Mouse (Mus musculus): ENCODE measurements at regions not wholly inside any gene's neighbourhood (a gene's known extent, or its start where the extent isn't known, plus 50 kb on each side); places are given as distances from the start of the nearest gene placed in this dataset.

GRCm38 (mm10) chrX:52668679-52669078 lies 54.9 kb upstream of the Gpc3 start:
- H3K4me1 ChIP-seq, result peaks cover 12% of the 10 kb centered on the region; the same call in 1 of the 2 replicates
- H3K9me3 ChIP-seq (replicated peaks), result no peaks in the 10 kb centered on the region
- no peak for DNase-seq (ENCODE audit: low spot score)
- H3K27ac ChIP-seq, result no peak overlapping the region
- H3K27me3 ChIP-seq (ENCODE audit: low read depth, poor library complexity, severe bottlenecking), result no peaks in the 10 kb centered on the region
- H3K4me3 ChIP-seq, result no peak overlapping the region
- H3K36me3 ChIP-seq, result no peaks in the 10 kb centered on the region
- 42% methylated on average over 5 of the region's 5 CpGs for WGBS

GRCm38 (mm10) chrX:52679045-52679444 lies 65.3 kb upstream of the Gpc3 start:
- DNase-seq (ENCODE audit: low spot score), result peak; percentile 48
- Histone ChIP-seq H3K27ac (peak overlapping the region; percentile 25; the same call in 1 of the 2 replicates), H3K4me1 (peaks cover 4% of the 10 kb centered on the region; the same call in 1 of the 2 replicates), H3K4me3 (no peak overlapping the region), H3K9me3 (replicated peaks) (no peaks in the 10 kb centered on the region), H3K36me3 (no peaks in the 10 kb centered on the region), H3K27me3 (ENCODE audit: low read depth, poor library complexity, severe bottlenecking) (no peaks in the 10 kb centered on the region)
- 15% methylated on average over 5 of the region's 5 CpGs for WGBS

GRCm38 (mm10) chrX:52694392-52694791 lies 80.6 kb upstream of the Gpc3 start:
- H3K27me3 ChIP-seq (ENCODE audit: low read depth, poor library complexity, severe bottlenecking), result 0 out of 2 replicates have a peak, but pooled peaks cover 15% of the 10 kb centered on the region
- no peak for DNase-seq (ENCODE audit: low spot score)
- H3K9me3 ChIP-seq (replicated peaks), result no peaks in the 10 kb centered on the region
- WGBS, result 45% methylated on average over 2 of the region's 2 CpGs
- H3K4me3 ChIP-seq, result no peak overlapping the region
- H3K36me3 ChIP-seq, result no peaks in the 10 kb centered on the region
- no peaks in the 10 kb centered on the region for H3K4me1 ChIP-seq
- no peak overlapping the region for H3K27ac ChIP-seq

- WGBS, result 75% methylated on average over 1 of the region's 1 CpGs
- Histone ChIP-seq H3K27ac (no peak overlapping the region), H3K27me3 (ENCODE audit: low read depth, poor library complexity, severe bottlenecking) (0 out of 2 replicates have a peak, but pooled peaks cover 15% of the 10 kb centered on the region), H3K36me3 (no peaks in the 10 kb centered on the region), H3K9me3 (replicated peaks) (no peaks in the 10 kb centered on the region), H3K4me3 (no peak overlapping the region), H3K4me1 (no peaks in the 10 kb centered on the region)
- no peak for DNase-seq (ENCODE audit: low spot score)
Observed at GRCm38 (mm10) chrX:52699615-52700014, 85.9 kb upstream of the Gpc3 start.

- Histone ChIP-seq H3K27ac (no peak overlapping the region), H3K4me3 (no peak overlapping the region), H3K9me3 (replicated peaks) (no peaks in the 10 kb centered on the region), H3K36me3 (no peaks in the 10 kb centered on the region), H3K27me3 (ENCODE audit: low read depth, poor library complexity, severe bottlenecking) (0 out of 2 replicates have a peak, but pooled peaks cover 3% of the 10 kb centered on the region), H3K4me1 (no peaks in the 10 kb centered on the region)
- DNase-seq (ENCODE audit: low spot score), result no peak
- 34% methylated on average over 3 of the region's 3 CpGs for WGBS
Observed at GRCm38 (mm10) chrX:52717495-52717894, 73.5 kb upstream of the Ccdc160 start.

- WGBS, result 70% methylated on average over 3 of the region's 3 CpGs
- Histone ChIP-seq H3K4me1 (no peaks in the 10 kb centered on the region), H3K27ac (no peak overlapping the region), H3K36me3 (no peaks in the 10 kb centered on the region), H3K9me3 (replicated peaks) (no peaks in the 10 kb centered on the region), H3K4me3 (no peak overlapping the region), H3K27me3 (ENCODE audit: low read depth, poor library complexity, severe bottlenecking) (0 out of 2 replicates have a peak, but pooled peaks cover 6% of the 10 kb centered on the region)
- no peak for DNase-seq (ENCODE audit: low spot score)
Observed at GRCm38 (mm10) chrX:52738116-52738515, 52.9 kb upstream of the Ccdc160 start.

Data from limb, embryonic 10.5 days (tissue).